Mouse (Mus musculus): ENCODE data around the gene 9130213A22Rik. TPM values are rescaled to one million over a fixed set of nuclear protein-coding genes. Genes with fewer than 3 reads are reported as not detected.

Gene 9130213A22Rik
- total and polyA plus RNA-seq, 3 experiments, result 0.25 to 1.4 (median 0.82) TPM

- no peak for DNase-seq (ENCODE audit: low spot score)
- ATAC-seq (ENCODE audit: extremely low read depth, insufficient number of reproducible peaks, low FRiP score, poor library complexity, severe bottlenecking), result no peak
- Histone ChIP-seq H3K9me3 (replicated peaks) (no peaks in the 10 kb centered on the region), H3K4me3 (ENCODE audit: low read depth, low read length) (no peak overlapping the region), H3K27me3 (ENCODE audit: insufficient read depth, low read length) (peaks cover 48% of the 10 kb centered on the region), H3K4me1 (ENCODE audit: insufficient read depth, low read depth, low read length) (peaks cover 2% of the 10 kb centered on the region; the same call in 1 of the 2 replicates), H3K36me3 (replicated peaks) (no peaks in the 10 kb centered on the region)
- no peak for TF ChIP-seq GATA1 (IDR thresholded peaks at IDR 0.05; ENCODE audit: borderline replicate concordance, low read length)
- no peak for TF ChIP-seq CTCF (IDR thresholded peaks at IDR 0.05; ENCODE audit: low read depth, low read length)
- no peak for TF ChIP-seq POLR2AphosphoS5 (IDR thresholded peaks at IDR 0.05; ENCODE audit: insufficient replicate concordance, low read depth, low read length)
- no peak for TF ChIP-seq GATA2 (IDR thresholded peaks at IDR 0.05; ENCODE audit: borderline replicate concordance, low read depth, low read length)
- no peak for TF ChIP-seq TAL1 (conservative IDR thresholded peaks at IDR 0.05; ENCODE audit: low read depth, low read length)
Measured at GRCm38 (mm10) chr11:69151004-69151403, 28.6 kb upstream of the 9130213A22Rik start.

- DNase-seq (ENCODE audit: low spot score) (no peak), ATAC-seq (ENCODE audit: extremely low read depth, insufficient number of reproducible peaks, low FRiP score, poor library complexity, severe bottlenecking) (no peak)
- H3K36me3 ChIP-seq (replicated peaks), result no peaks in the 10 kb centered on the region
- TF ChIP-seq POLR2AphosphoS5 (IDR thresholded peaks at IDR 0.05; ENCODE audit: insufficient replicate concordance, low read depth, low read length) (no peak), TAL1 (conservative IDR thresholded peaks at IDR 0.05; ENCODE audit: low read depth, low read length) (no peak), CTCF (IDR thresholded peaks at IDR 0.05; ENCODE audit: low read depth, low read length) (no peak), GATA1 (IDR thresholded peaks at IDR 0.05; ENCODE audit: borderline replicate concordance, low read length) (no peak), GATA2 (IDR thresholded peaks at IDR 0.05; ENCODE audit: borderline replicate concordance, low read depth, low read length) (no peak)
- H3K4me1 ChIP-seq (ENCODE audit: insufficient read depth, low read depth, low read length), result peaks cover 2% of the 10 kb centered on the region; the same call in 1 of the 2 replicates
- peaks cover 48% of the 10 kb centered on the region for H3K27me3 ChIP-seq (ENCODE audit: insufficient read depth, low read length)
- no peaks in the 10 kb centered on the region for H3K9me3 ChIP-seq (replicated peaks)
- H3K4me3 ChIP-seq (ENCODE audit: low read depth, low read length), result no peak overlapping the region
Measured at GRCm38 (mm10) chr11:69150444-69150843, 28.1 kb upstream of the 9130213A22Rik start.

- Histone ChIP-seq H3K27me3 (ENCODE audit: insufficient read depth, low read length) (peaks cover 50% of the 10 kb centered on the region), H3K4me3 (ENCODE audit: low read depth, low read length) (no peak overlapping the region), H3K4me1 (ENCODE audit: insufficient read depth, low read depth, low read length) (peaks cover 2% of the 10 kb centered on the region; the same call in 1 of the 2 replicates), H3K36me3 (replicated peaks) (no peaks in the 10 kb centered on the region), H3K9me3 (replicated peaks) (no peaks in the 10 kb centered on the region)
- DNase-seq (ENCODE audit: low spot score) (no peak), ATAC-seq (ENCODE audit: extremely low read depth, insufficient number of reproducible peaks, low FRiP score, poor library complexity, severe bottlenecking) (no peak)
- TF ChIP-seq TAL1 (conservative IDR thresholded peaks at IDR 0.05; ENCODE audit: low read depth, low read length) (no peak), CTCF (IDR thresholded peaks at IDR 0.05; ENCODE audit: low read depth, low read length) (no peak), GATA1 (IDR thresholded peaks at IDR 0.05; ENCODE audit: borderline replicate concordance, low read length) (no peak), GATA2 (IDR thresholded peaks at IDR 0.05; ENCODE audit: borderline replicate concordance, low read depth, low read length) (no peak), POLR2AphosphoS5 (IDR thresholded peaks at IDR 0.05; ENCODE audit: insufficient replicate concordance, low read depth, low read length) (no peak)
Measured at GRCm38 (mm10) chr11:69149728-69150127, 27.3 kb upstream of the 9130213A22Rik start.

DNA sequence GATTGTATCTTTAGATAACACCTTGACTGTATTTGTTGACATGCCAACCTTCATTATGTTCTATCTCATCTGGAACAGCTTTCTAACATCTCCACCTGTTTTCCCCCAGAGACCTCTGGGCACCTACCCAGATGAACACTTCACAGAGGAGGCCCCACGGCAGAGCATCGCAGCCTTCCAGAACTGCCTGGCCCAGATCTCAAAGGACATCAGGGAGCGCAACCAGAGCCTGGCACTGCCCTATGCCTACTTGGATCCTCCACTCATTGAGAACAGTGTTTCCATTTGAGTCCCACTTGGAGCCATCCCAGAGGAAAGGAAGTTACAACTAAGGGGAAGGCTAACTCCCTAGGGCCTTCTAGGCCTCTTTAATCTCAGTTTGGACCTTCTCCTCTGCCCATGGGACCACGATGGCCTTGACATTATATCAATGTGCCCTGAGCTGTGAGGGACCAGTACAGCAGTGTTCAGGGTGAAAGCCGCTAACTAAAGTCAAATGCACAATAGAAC is 26.1 kb upstream of the 9130213A22Rik start:
- no peak for ATAC-seq (ENCODE audit: extremely low read depth, insufficient number of reproducible peaks, low FRiP score, poor library complexity, severe bottlenecking)

GRCm38 (mm10) chr11:69147546-69147945 is 25.2 kb upstream of the 9130213A22Rik start:
- Histone ChIP-seq H3K27me3 (ENCODE audit: insufficient read depth, low read length) (peaks cover 41% of the 10 kb centered on the region), H3K9me3 (replicated peaks) (no peaks in the 10 kb centered on the region), H3K4me1 (ENCODE audit: insufficient read depth, low read depth, low read length) (peaks cover 2% of the 10 kb centered on the region; the same call in 1 of the 2 replicates), H3K4me3 (ENCODE audit: low read depth, low read length) (no peak overlapping the region), H3K36me3 (replicated peaks) (no peaks in the 10 kb centered on the region)
- no peak for ATAC-seq (ENCODE audit: extremely low read depth, insufficient number of reproducible peaks, low FRiP score, poor library complexity, severe bottlenecking)
- TF ChIP-seq TAL1 (conservative IDR thresholded peaks at IDR 0.05; ENCODE audit: low read depth, low read length) (no peak), GATA2 (IDR thresholded peaks at IDR 0.05; ENCODE audit: borderline replicate concordance, low read depth, low read length) (no peak), CTCF (IDR thresholded peaks at IDR 0.05; ENCODE audit: low read depth, low read length) (no peak), GATA1 (IDR thresholded peaks at IDR 0.05; ENCODE audit: borderline replicate concordance, low read length) (no peak), POLR2AphosphoS5 (IDR thresholded peaks at IDR 0.05; ENCODE audit: insufficient replicate concordance, low read depth, low read length) (no peak)
- no peak for DNase-seq (ENCODE audit: low spot score)

More for the DNA sequence above, 26.1 kb upstream of the 9130213A22Rik start:
- peaks cover 41% of the 10 kb centered on the region for H3K27me3 ChIP-seq (ENCODE audit: insufficient read depth, low read length)
- no peaks in the 10 kb centered on the region for H3K36me3 ChIP-seq (replicated peaks)
- H3K9me3 ChIP-seq (replicated peaks), result no peaks in the 10 kb centered on the region
- DNase-seq (ENCODE audit: low spot score), result no peak
- no peak overlapping the region for H3K4me3 ChIP-seq (ENCODE audit: low read depth, low read length)
- H3K4me1 ChIP-seq (ENCODE audit: insufficient read depth, low read depth, low read length), result peaks cover 2% of the 10 kb centered on the region; the same call in 1 of the 2 replicates
- TF ChIP-seq GATA2 (IDR thresholded peaks at IDR 0.05; ENCODE audit: borderline replicate concordance, low read depth, low read length) (no peak), CTCF (IDR thresholded peaks at IDR 0.05; ENCODE audit: low read depth, low read length) (no peak), TAL1 (conservative IDR thresholded peaks at IDR 0.05; ENCODE audit: low read depth, low read length) (no peak), POLR2AphosphoS5 (IDR thresholded peaks at IDR 0.05; ENCODE audit: insufficient replicate concordance, low read depth, low read length) (no peak), GATA1 (IDR thresholded peaks at IDR 0.05; ENCODE audit: borderline replicate concordance, low read length) (no peak)

DNA sequence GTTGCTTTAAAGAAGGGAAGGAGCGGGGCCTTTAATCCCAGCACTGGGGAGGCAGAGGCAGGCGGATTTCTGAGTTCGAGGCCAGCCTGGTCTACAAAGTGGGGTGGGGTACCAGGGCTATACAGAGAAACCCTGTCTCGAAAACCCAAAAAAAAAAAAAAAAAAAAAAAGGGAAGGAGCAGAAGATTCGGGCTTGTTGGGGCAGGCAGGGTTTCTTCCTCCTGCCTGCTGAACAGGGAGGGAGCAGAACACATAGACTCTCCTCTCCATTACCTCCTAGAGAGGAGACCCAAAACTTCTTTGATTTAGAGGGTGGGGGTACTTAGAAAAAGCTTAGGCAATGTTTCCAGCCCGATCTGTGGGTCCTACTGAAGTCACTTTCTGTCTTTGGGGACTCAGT is 13.0 kb upstream of the 9130213A22Rik start:
- ATAC-seq (ENCODE audit: extremely low read depth, insufficient number of reproducible peaks, low FRiP score, poor library complexity, severe bottlenecking), result no peak
- Histone ChIP-seq H3K27me3 (ENCODE audit: insufficient read depth, low read length) (peaks cover 42% of the 10 kb centered on the region), H3K4me3 (ENCODE audit: low read depth, low read length) (no peak overlapping the region), H3K36me3 (replicated peaks) (no peaks in the 10 kb centered on the region), H3K9me3 (replicated peaks) (no peaks in the 10 kb centered on the region), H3K4me1 (ENCODE audit: insufficient read depth, low read depth, low read length) (peaks cover 5% of the 10 kb centered on the region)
- DNase-seq (ENCODE audit: low spot score), result no peak
- TF ChIP-seq TAL1 (conservative IDR thresholded peaks at IDR 0.05; ENCODE audit: low read depth, low read length) (no peak), POLR2AphosphoS5 (IDR thresholded peaks at IDR 0.05; ENCODE audit: insufficient replicate concordance, low read depth, low read length) (no peak)
